Mouse (Mus musculus): ENCODE measurements around the gene Ascc1. TPM values are rescaled to one million over a fixed set of nuclear protein-coding genes. Genes with fewer than 3 reads are reported as not detected.
A peak's percentile ranks its signal among the peaks of the same experiment; 100 is the strongest.
"Not testable (repeated sequence)": the region's sequence is repeated elsewhere in the genome, so short reads cannot be mapped to it uniquely, and the experiment has no call there.

The Ascc1 gene
- polyA plus RNA-seq, 1 experiment from 2014 or later: 41.9 TPM

- no peaks in the 10 kb centered on the region for H3K9me3 ChIP-seq
- H3K4me3 ChIP-seq: no peak overlapping the region
- H3K4me1 ChIP-seq: peaks cover 35% of the 10 kb centered on the region
- H3K4me2 ChIP-seq (replicated peaks): no peak overlapping the region
- WGBS: 68% methylated on average over 2 of the region's 2 CpGs
- no peaks in the 10 kb centered on the region for H3K27me3 ChIP-seq
- no peaks in the 10 kb centered on the region for H3K36me3 ChIP-seq
- peak overlapping the region; percentile 78; the same call in 1 of the 2 replicates for H3K27ac ChIP-seq
- no peak for ATAC-seq (ENCODE audit: insufficient number of reproducible peaks, insufficient read depth, low FRiP score, low TSS enrichment)
- H3K9ac ChIP-seq: no peak overlapping the region
Observed at GRCm38 (mm10) chr10:59978401-59978800, 24.2 kb upstream of the Ascc1 start.

GRCm38 (mm10) chr10:59978873-59979743 lies 23.5 kb upstream of the Ascc1 start:
- H3K9me3 ChIP-seq: no peaks in the 10 kb centered on the region
- peak overlapping the region; percentile 78 for H3K27ac ChIP-seq
- peaks cover 28% of the 10 kb centered on the region for H3K4me1 ChIP-seq
- ATAC-seq (ENCODE audit: insufficient number of reproducible peaks, insufficient read depth, low FRiP score, low TSS enrichment): peak; percentile 4; the same call in 1 of the 2 replicates
- H3K9ac ChIP-seq: 0 out of 2 replicates have a peak overlapping the region, but pooled peaks have one; percentile 30
- H3K27me3 ChIP-seq: no peaks in the 10 kb centered on the region
- 41% methylated on average over 11 of the region's 11 CpGs for WGBS
- no peak overlapping the region for H3K4me3 ChIP-seq
- H3K4me2 ChIP-seq (replicated peaks): peak overlapping the region; percentile 16; the same call in 1 of the 2 replicates
- H3K36me3 ChIP-seq: 0 out of 2 replicates have a peak, but pooled peaks cover 1% of the 10 kb centered on the region

GRCm38 (mm10) chr10:59980815-59981244 lies 21.8 kb upstream of the Ascc1 start:
- Histone ChIP-seq H3K4me3 (no peak overlapping the region), H3K27me3 (no peaks in the 10 kb centered on the region), H3K9me3 (no peaks in the 10 kb centered on the region), H3K36me3 (peaks cover 16% of the 10 kb centered on the region), H3K4me2 (replicated peaks) (no peak overlapping the region), H3K27ac (0 out of 2 replicates have a peak overlapping the region, but pooled peaks have one; percentile 31), H3K9ac (no peak overlapping the region), H3K4me1 (peaks cover 18% of the 10 kb centered on the region)
- no peak for ATAC-seq (ENCODE audit: insufficient number of reproducible peaks, insufficient read depth, low FRiP score, low TSS enrichment)
- WGBS: 87% methylated on average over 6 of the region's 6 CpGs

- peaks cover 21% of the 10 kb centered on the region for H3K36me3 ChIP-seq
- ATAC-seq (ENCODE audit: insufficient number of reproducible peaks, insufficient read depth, low FRiP score, low TSS enrichment): no peak
- H3K9me3 ChIP-seq: no peaks in the 10 kb centered on the region
- no peak overlapping the region for H3K9ac ChIP-seq
- H3K4me2 ChIP-seq (replicated peaks): no peak overlapping the region
- no peak overlapping the region for H3K4me3 ChIP-seq
- 0 out of 2 replicates have a peak overlapping the region, but pooled peaks have one; percentile 31 for H3K27ac ChIP-seq
- peaks cover 18% of the 10 kb centered on the region for H3K4me1 ChIP-seq
- 68% methylated on average over 4 of the region's 4 CpGs for WGBS
- no peaks in the 10 kb centered on the region for H3K27me3 ChIP-seq
Observed at GRCm38 (mm10) chr10:59981336-59981735, 21.3 kb upstream of the Ascc1 start.

- H3K4me2 ChIP-seq (replicated peaks): no peak overlapping the region
- H3K27ac ChIP-seq: no peak overlapping the region
- 91% methylated on average over 9 of the region's 9 CpGs for WGBS
- no peaks in the 10 kb centered on the region for H3K27me3 ChIP-seq
- H3K36me3 ChIP-seq: peaks cover 23% of the 10 kb centered on the region
- H3K9me3 ChIP-seq: no peaks in the 10 kb centered on the region
- no peak for ATAC-seq (ENCODE audit: insufficient number of reproducible peaks, insufficient read depth, low FRiP score, low TSS enrichment)
- no peak overlapping the region for H3K4me3 ChIP-seq
- no peak overlapping the region for H3K9ac ChIP-seq
- peaks cover 18% of the 10 kb centered on the region for H3K4me1 ChIP-seq
Observed at GRCm38 (mm10) chr10:59981792-59982191, 20.8 kb upstream of the Ascc1 start.

GRCm38 (mm10) chr10:59982379-59982873 lies 20.2 kb upstream of the Ascc1 start:
- 94% methylated on average over 12 of the region's 12 CpGs for WGBS
- Histone ChIP-seq H3K4me3 (no peak overlapping the region), H3K4me1 (peaks cover 18% of the 10 kb centered on the region), H3K9me3 (no peaks in the 10 kb centered on the region), H3K9ac (no peak overlapping the region), H3K27me3 (no peaks in the 10 kb centered on the region), H3K36me3 (peaks cover 30% of the 10 kb centered on the region), H3K4me2 (replicated peaks) (no peak overlapping the region), H3K27ac (no peak overlapping the region)
- ATAC-seq (ENCODE audit: insufficient number of reproducible peaks, insufficient read depth, low FRiP score, low TSS enrichment): no peak

GRCm38 (mm10) chr10:59988036-59988435 lies 14.6 kb upstream of the Ascc1 start:
- no peaks in the 10 kb centered on the region for H3K4me1 ChIP-seq
- H3K4me2 ChIP-seq (replicated peaks): no peak overlapping the region
- H3K4me3 ChIP-seq: no peak overlapping the region
- WGBS: 83% methylated on average over 4 of the region's 4 CpGs
- no peaks in the 10 kb centered on the region for H3K9me3 ChIP-seq
- H3K27ac ChIP-seq: no peak overlapping the region
- H3K9ac ChIP-seq: no peak overlapping the region
- no peaks in the 10 kb centered on the region for H3K27me3 ChIP-seq
- peaks cover 67% of the 10 kb centered on the region for H3K36me3 ChIP-seq
- ATAC-seq (ENCODE audit: insufficient number of reproducible peaks, insufficient read depth, low FRiP score, low TSS enrichment): no peak

GRCm38 (mm10) chr10:59990393-59990792 lies 12.2 kb upstream of the Ascc1 start:
- Histone ChIP-seq H3K36me3 (peaks cover 66% of the 10 kb centered on the region), H3K4me2 (replicated peaks) (no peak overlapping the region), H3K27me3 (no peaks in the 10 kb centered on the region), H3K4me1 (no peaks in the 10 kb centered on the region), H3K9me3 (no peaks in the 10 kb centered on the region), H3K4me3 (no peak overlapping the region), H3K27ac (no peak overlapping the region), H3K9ac (no peak overlapping the region)
- no peak for ATAC-seq (ENCODE audit: insufficient number of reproducible peaks, insufficient read depth, low FRiP score, low TSS enrichment)
- WGBS: 95% methylated on average over 9 of the region's 9 CpGs

- no peak overlapping the region for H3K4me2 ChIP-seq (replicated peaks)
- no peak overlapping the region for H3K27ac ChIP-seq
- no peaks in the 10 kb centered on the region for H3K9me3 ChIP-seq
- no peak overlapping the region for H3K4me3 ChIP-seq
- ATAC-seq (ENCODE audit: insufficient number of reproducible peaks, insufficient read depth, low FRiP score, low TSS enrichment): no peak
- 87% methylated on average over 9 of the region's 9 CpGs for WGBS
- H3K36me3 ChIP-seq: peaks cover 68% of the 10 kb centered on the region
- no peaks in the 10 kb centered on the region for H3K27me3 ChIP-seq
- H3K9ac ChIP-seq: no peak overlapping the region
- H3K4me1 ChIP-seq: no peaks in the 10 kb centered on the region
Observed at GRCm38 (mm10) chr10:59991262-59991880, 11.2 kb upstream of the Ascc1 start.

- Histone ChIP-seq H3K27me3 (no peaks in the 10 kb centered on the region), H3K9ac (no peak overlapping the region), H3K4me1 (no peaks in the 10 kb centered on the region), H3K27ac (no peak overlapping the region), H3K9me3 (no peaks in the 10 kb centered on the region), H3K4me3 (no peak overlapping the region), H3K4me2 (replicated peaks) (no peak overlapping the region), H3K36me3 (peaks cover 65% of the 10 kb centered on the region)
- WGBS: 91% methylated on average over 8 of the region's 8 CpGs
- no peak for ATAC-seq (ENCODE audit: insufficient number of reproducible peaks, insufficient read depth, low FRiP score, low TSS enrichment)
Observed at GRCm38 (mm10) chr10:59992024-59992423, 10.6 kb upstream of the Ascc1 start.

- not testable (repeated sequence) for H3K9ac ChIP-seq; H3K4me3 ChIP-seq; H3K27ac ChIP-seq; ATAC-seq (ENCODE audit: insufficient number of reproducible peaks, insufficient read depth, low FRiP score, low TSS enrichment); H3K27me3 ChIP-seq; H3K9me3 ChIP-seq; H3K4me2 ChIP-seq (replicated peaks); H3K4me1 ChIP-seq
- H3K36me3 ChIP-seq: peaks cover 47% of the 10 kb centered on the region
- WGBS: 92% methylated on average over 2 of the region's 3 CpGs
Observed at GRCm38 (mm10) chr10:59993813-59994212, 8.8 kb upstream of the Ascc1 start.

Measured in embryonic facial prominence, embryonic 12.5 days (tissue).